Mouse (Mus musculus): ENCODE measurements around the gene Tenm3. TPM values are rescaled to one million over a fixed set of nuclear protein-coding genes. Genes with fewer than 3 reads are reported as not detected.

The Tenm3 gene
- polyA plus RNA-seq, 1 experiment from 2014 or later: 8.3 TPM

DNA sequence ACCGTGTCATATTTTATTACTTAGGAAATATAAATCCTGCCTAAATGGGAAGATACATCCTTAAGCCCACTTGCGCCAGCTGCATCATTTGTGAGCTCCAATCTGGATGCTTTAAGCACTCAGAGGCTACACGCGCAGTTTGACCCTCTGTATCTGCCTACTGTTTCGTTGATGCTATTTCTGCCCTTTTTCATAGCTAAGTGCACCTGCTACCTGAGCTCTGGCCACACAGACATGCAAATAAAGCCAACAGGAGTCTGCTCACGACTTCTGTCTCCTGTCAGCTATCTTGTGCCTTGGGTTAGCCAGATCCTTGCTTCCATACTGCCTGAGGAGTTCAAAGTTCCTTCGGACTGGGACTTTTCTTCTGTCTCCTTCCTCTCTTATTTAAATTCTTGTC lies 547.4 kb downstream of the Tenm3 start:
- 0 out of 2 replicates have a peak, but pooled peaks cover 5% of the 10 kb centered on the region for H3K36me3 ChIP-seq (ENCODE audit: control insufficient read depth, insufficient read depth, low read length)
- 90% methylated on average over 7 of the region's 7 CpGs for WGBS
- no peak overlapping the region for H3K4me2 ChIP-seq (ENCODE audit: low read length)
- no peaks in the 10 kb centered on the region for H3K27me3 ChIP-seq (ENCODE audit: control insufficient read depth, insufficient read depth, low read length)
- no peak overlapping the region for H3K4me3 ChIP-seq (ENCODE audit: control insufficient read depth in 1 of 2, insufficient read depth in 1 of 2, low read depth in 1 of 2, low read length in 2 of 2)
- no peak overlapping the region for H3K27ac ChIP-seq (replicated peaks in 1 of 2; ENCODE audit: control insufficient read depth in 1 of 2, insufficient read depth in 1 of 2, low read depth in 2 of 2, low read length in 2 of 2)
- ATAC-seq (ENCODE audit: insufficient number of reproducible peaks, insufficient read depth, low FRiP score, low read depth): no peak
- no peak overlapping the region for H3K9ac ChIP-seq (ENCODE audit: low read length)
- no peaks in the 10 kb centered on the region for H3K4me1 ChIP-seq (ENCODE audit: control insufficient read depth in 2 of 2, insufficient read depth in 2 of 2, low read length in 2 of 2)
- no peaks in the 10 kb centered on the region for H3K9me3 ChIP-seq (ENCODE audit: control insufficient read depth, low read length)

DNA sequence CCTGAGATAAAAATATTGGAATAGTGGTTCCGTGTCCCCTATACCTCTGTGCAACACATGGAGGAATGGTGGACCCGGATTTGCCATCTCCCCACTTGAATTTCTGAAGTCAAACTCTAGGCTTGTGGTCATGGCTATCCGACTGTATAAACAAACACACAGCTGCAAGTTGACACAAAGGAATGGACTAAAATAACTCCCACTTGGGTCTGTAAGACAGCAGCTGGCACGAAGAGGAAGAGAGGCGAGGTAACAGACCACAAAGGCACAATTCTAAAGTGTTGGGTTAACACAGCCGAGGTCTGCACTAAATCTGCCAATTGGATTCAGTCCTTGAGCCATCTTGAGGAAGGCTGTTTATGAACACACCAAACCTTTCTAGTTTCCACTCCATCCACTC lies 548.2 kb downstream of the Tenm3 start:
- no peak overlapping the region for H3K27ac ChIP-seq (replicated peaks in 1 of 2; ENCODE audit: control insufficient read depth in 1 of 2, insufficient read depth in 1 of 2, low read depth in 2 of 2, low read length in 2 of 2)
- H3K4me3 ChIP-seq (ENCODE audit: control insufficient read depth in 1 of 2, insufficient read depth in 1 of 2, low read depth in 1 of 2, low read length in 2 of 2): no peak overlapping the region
- no peaks in the 10 kb centered on the region for H3K9me3 ChIP-seq (ENCODE audit: control insufficient read depth, low read length)
- H3K27me3 ChIP-seq (ENCODE audit: control insufficient read depth, insufficient read depth, low read length): no peaks in the 10 kb centered on the region
- no peaks in the 10 kb centered on the region for H3K4me1 ChIP-seq (ENCODE audit: control insufficient read depth in 2 of 2, insufficient read depth in 2 of 2, low read length in 2 of 2)
- no peak overlapping the region for H3K9ac ChIP-seq (ENCODE audit: low read length)
- 73% methylated on average over 6 of the region's 6 CpGs for whole genome bisulfite sequencing
- H3K4me2 ChIP-seq (ENCODE audit: low read length): no peak overlapping the region
- H3K36me3 ChIP-seq (ENCODE audit: control insufficient read depth, insufficient read depth, low read length): 0 out of 2 replicates have a peak, but pooled peaks cover 5% of the 10 kb centered on the region
- ATAC-seq (ENCODE audit: insufficient number of reproducible peaks, insufficient read depth, low FRiP score, low read depth): no peak

DNA sequence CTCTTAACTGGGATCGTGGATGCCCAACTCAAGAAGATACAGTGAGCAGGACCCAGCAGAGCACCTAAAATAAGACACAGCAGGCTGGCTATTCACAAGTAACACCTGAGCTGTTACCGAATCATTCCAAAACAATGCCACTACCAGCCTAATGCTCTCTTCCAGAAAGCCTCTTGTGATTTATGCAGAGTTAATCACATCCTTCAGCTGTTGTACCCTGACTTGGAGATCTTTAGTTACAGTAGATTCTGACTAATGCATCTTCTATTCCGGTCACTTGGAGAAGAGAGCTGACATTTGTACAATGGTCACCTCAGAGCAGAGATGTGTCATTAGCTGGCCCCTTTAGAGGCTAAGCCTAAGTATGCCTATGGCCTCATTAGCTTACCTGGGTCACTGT lies 550.0 kb downstream of the Tenm3 start:
- H3K4me3 ChIP-seq (ENCODE audit: control insufficient read depth in 1 of 2, insufficient read depth in 1 of 2, low read depth in 1 of 2, low read length in 2 of 2): no peak overlapping the region

GRCm38 (mm10) chr8:48285432-48285831 lies 558.3 kb downstream of the Tenm3 start:
- no peak for ATAC-seq (ENCODE audit: insufficient number of reproducible peaks, insufficient read depth, low FRiP score, low read depth)
- H3K4me1 ChIP-seq (ENCODE audit: control insufficient read depth in 2 of 2, insufficient read depth in 2 of 2, low read length in 2 of 2): peaks cover 0 to 20% of the 10 kb centered on the region in 2 experiments; a peak in 3 of 4 replicates
- H3K27ac ChIP-seq (replicated peaks in 1 of 2; ENCODE audit: control insufficient read depth in 1 of 2, insufficient read depth in 1 of 2, low read depth in 2 of 2, low read length in 2 of 2): no peak overlapping the region
- no peaks in the 10 kb centered on the region for H3K36me3 ChIP-seq (ENCODE audit: control insufficient read depth, insufficient read depth, low read length)
- H3K9ac ChIP-seq (ENCODE audit: low read length): no peak overlapping the region
- WGBS: 74% methylated on average over 10 of the region's 10 CpGs
- no peak overlapping the region for H3K4me3 ChIP-seq (ENCODE audit: control insufficient read depth in 1 of 2, insufficient read depth in 1 of 2, low read depth in 1 of 2, low read length in 2 of 2)
- no peak overlapping the region for H3K4me2 ChIP-seq (ENCODE audit: low read length)
- H3K27me3 ChIP-seq (ENCODE audit: control insufficient read depth, insufficient read depth, low read length): no peaks in the 10 kb centered on the region
- H3K9me3 ChIP-seq (ENCODE audit: control insufficient read depth, low read length): no peaks in the 10 kb centered on the region

More for the DNA sequence above, 550.0 kb downstream of the Tenm3 start:
- ATAC-seq (ENCODE audit: insufficient number of reproducible peaks, insufficient read depth, low FRiP score, low read depth): no peak
- Histone ChIP-seq H3K9me3 (ENCODE audit: control insufficient read depth, low read length) (no peaks in the 10 kb centered on the region), H3K4me1 (ENCODE audit: control insufficient read depth in 2 of 2, insufficient read depth in 2 of 2, low read length in 2 of 2) (peaks cover 0 to 4% of the 10 kb centered on the region in 2 experiments; a peak in 1 of 4 replicates), H3K9ac (ENCODE audit: low read length) (no peak overlapping the region), H3K27me3 (ENCODE audit: control insufficient read depth, insufficient read depth, low read length) (no peaks in the 10 kb centered on the region), H3K4me2 (ENCODE audit: low read length) (no peak overlapping the region), H3K27ac (replicated peaks in 1 of 2; ENCODE audit: control insufficient read depth in 1 of 2, insufficient read depth in 1 of 2, low read depth in 2 of 2, low read length in 2 of 2) (no peak overlapping the region), H3K36me3 (ENCODE audit: control insufficient read depth, insufficient read depth, low read length) (no peaks in the 10 kb centered on the region)
- WGBS: 89% methylated on average over 3 of the region's 3 CpGs

DNA sequence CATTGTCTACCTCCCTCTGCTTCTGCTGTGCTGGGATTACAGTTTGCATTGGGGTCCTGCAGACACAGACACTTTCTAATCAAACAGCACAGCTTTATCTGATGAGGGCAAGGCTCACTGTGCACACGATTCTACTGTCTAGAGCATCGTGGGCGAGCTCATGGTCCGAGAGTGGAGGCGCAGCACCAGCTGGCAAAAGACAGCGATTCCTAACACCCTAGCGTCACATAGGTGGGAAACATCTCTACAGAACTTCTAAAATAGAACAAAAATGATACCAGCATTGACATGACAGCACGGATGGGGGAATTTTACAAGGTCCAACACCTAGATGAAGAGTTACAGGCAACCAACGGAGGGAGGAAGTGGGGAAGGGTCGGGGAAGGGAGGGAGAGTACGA lies 561.9 kb downstream of the Tenm3 start:
- no peak overlapping the region for H3K4me3 ChIP-seq (ENCODE audit: control insufficient read depth in 1 of 2, insufficient read depth in 1 of 2, low read depth in 1 of 2, low read length in 2 of 2)
- peaks cover 0 to 8% of the 10 kb centered on the region in 2 experiments; a peak in 1 of 4 replicates for H3K4me1 ChIP-seq (ENCODE audit: control insufficient read depth in 2 of 2, insufficient read depth in 2 of 2, low read length in 2 of 2)
- 0 out of 2 replicates have a peak, but pooled peaks cover 3% of the 10 kb centered on the region for H3K36me3 ChIP-seq (ENCODE audit: control insufficient read depth, insufficient read depth, low read length)
- H3K9ac ChIP-seq (ENCODE audit: low read length): no peak overlapping the region
- ATAC-seq (ENCODE audit: insufficient number of reproducible peaks, insufficient read depth, low FRiP score, low read depth): no peak
- WGBS: 82% methylated on average over 11 of the region's 11 CpGs
- no peaks in the 10 kb centered on the region for H3K9me3 ChIP-seq (ENCODE audit: control insufficient read depth, low read length)
- H3K27me3 ChIP-seq (ENCODE audit: control insufficient read depth, insufficient read depth, low read length): no peaks in the 10 kb centered on the region
- H3K27ac ChIP-seq (replicated peaks in 1 of 2; ENCODE audit: control insufficient read depth in 1 of 2, insufficient read depth in 1 of 2, low read depth in 2 of 2, low read length in 2 of 2): no peak overlapping the region
- H3K4me2 ChIP-seq (ENCODE audit: low read length): no peak overlapping the region

DNA sequence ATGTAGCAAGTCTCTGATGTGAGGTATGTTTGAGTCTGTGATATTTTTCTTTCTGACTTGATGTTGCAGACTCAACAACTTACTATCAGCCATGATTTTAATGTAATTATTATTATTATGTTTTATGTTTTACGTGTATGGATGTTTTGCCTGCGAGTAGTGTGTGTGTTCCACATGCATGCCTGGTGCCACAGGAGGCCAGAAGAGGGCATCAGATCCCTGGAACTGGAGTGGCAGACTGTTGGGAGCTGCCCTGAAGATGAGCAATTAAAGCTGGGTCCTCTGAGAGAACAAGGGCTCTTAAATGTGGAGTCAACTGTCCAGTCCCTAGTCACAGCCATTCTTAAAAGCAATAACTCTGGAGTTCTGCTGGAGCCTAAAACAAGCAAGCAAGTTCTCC lies 564.4 kb downstream of the Tenm3 start:
- Histone ChIP-seq H3K9me3 (ENCODE audit: control insufficient read depth, low read length) (peaks cover 7% of the 10 kb centered on the region), H3K27ac (replicated peaks in 1 of 2; ENCODE audit: control insufficient read depth in 1 of 2, insufficient read depth in 1 of 2, low read depth in 2 of 2, low read length in 2 of 2) (no peak overlapping the region), H3K4me2 (ENCODE audit: low read length) (no peak overlapping the region), H3K4me1 (ENCODE audit: control insufficient read depth in 2 of 2, insufficient read depth in 2 of 2, low read length in 2 of 2) (0 out of 4 replicates have a peak, but pooled peaks cover 0 to 2% of the 10 kb centered on the region in 2 experiments), H3K9ac (ENCODE audit: low read length) (no peak overlapping the region), H3K36me3 (ENCODE audit: control insufficient read depth, insufficient read depth, low read length) (peaks cover 11% of the 10 kb centered on the region), H3K4me3 (ENCODE audit: control insufficient read depth in 1 of 2, insufficient read depth in 1 of 2, low read depth in 1 of 2, low read length in 2 of 2) (no peak overlapping the region), H3K27me3 (ENCODE audit: control insufficient read depth, insufficient read depth, low read length) (no peaks in the 10 kb centered on the region)
- WGBS: 94% methylated on average over 2 of the region's 2 CpGs
- ATAC-seq (ENCODE audit: insufficient number of reproducible peaks, insufficient read depth, low FRiP score, low read depth): no peak

DNA sequence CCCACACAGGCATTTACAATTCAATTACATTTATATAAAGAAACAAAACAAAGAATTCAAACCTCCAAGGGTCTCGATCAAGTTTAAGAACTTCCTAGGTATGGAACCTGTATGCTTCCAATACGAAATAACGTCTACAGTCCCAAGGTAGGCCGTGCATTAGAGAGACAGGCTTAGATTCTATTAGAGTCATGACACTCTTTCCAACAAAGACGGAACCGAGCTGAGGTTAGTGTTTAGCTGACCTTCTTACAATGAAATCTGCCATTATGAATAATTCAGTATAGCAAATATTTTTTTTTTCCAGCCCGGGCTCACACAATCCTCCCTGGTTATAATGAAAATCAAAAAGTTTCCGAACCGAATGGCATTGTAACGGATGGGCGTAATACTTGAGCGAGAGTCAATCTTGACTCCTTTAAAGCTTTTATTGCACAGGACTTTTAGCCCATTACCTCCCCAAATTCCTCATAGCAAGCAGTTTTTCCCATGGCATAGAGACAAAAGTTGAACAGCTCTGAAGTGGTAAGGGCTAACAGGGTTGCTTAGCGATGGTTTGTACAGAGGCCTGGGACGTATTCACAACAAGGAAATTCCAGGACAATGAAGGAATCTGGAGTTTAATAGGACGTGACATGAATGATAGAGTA lies 565.6 kb downstream of the Tenm3 start:
- H3K4me1 ChIP-seq (ENCODE audit: control insufficient read depth in 2 of 2, insufficient read depth in 2 of 2, low read length in 2 of 2): no peaks in the 10 kb centered on the region
- ATAC-seq (ENCODE audit: insufficient number of reproducible peaks, insufficient read depth, low FRiP score, low read depth): no peak
- H3K27ac ChIP-seq (replicated peaks in 1 of 2; ENCODE audit: control insufficient read depth in 1 of 2, insufficient read depth in 1 of 2, low read depth in 2 of 2, low read length in 2 of 2): no peak overlapping the region
- H3K4me3 ChIP-seq (ENCODE audit: control insufficient read depth in 1 of 2, insufficient read depth in 1 of 2, low read depth in 1 of 2, low read length in 2 of 2): no peak overlapping the region
- no peak overlapping the region for H3K9ac ChIP-seq (ENCODE audit: low read length)
- H3K9me3 ChIP-seq (ENCODE audit: control insufficient read depth, low read length): peaks cover 7% of the 10 kb centered on the region
- 91% methylated on average over 15 of the region's 15 CpGs for WGBS
- no peaks in the 10 kb centered on the region for H3K27me3 ChIP-seq (ENCODE audit: control insufficient read depth, insufficient read depth, low read length)
- H3K4me2 ChIP-seq (ENCODE audit: low read length): no peak overlapping the region
- peaks cover 11% of the 10 kb centered on the region for H3K36me3 ChIP-seq (ENCODE audit: control insufficient read depth, insufficient read depth, low read length)

GRCm38 (mm10) chr8:48275066-48275465 lies 568.7 kb downstream of the Tenm3 start:
- 93% methylated on average over 11 of the region's 11 CpGs for WGBS
- Histone ChIP-seq H3K4me2 (ENCODE audit: low read length) (no peak overlapping the region), H3K27me3 (ENCODE audit: control insufficient read depth, insufficient read depth, low read length) (no peaks in the 10 kb centered on the region), H3K4me3 (ENCODE audit: control insufficient read depth in 1 of 2, insufficient read depth in 1 of 2, low read depth in 1 of 2, low read length in 2 of 2) (no peak overlapping the region), H3K36me3 (ENCODE audit: control insufficient read depth, insufficient read depth, low read length) (peaks cover 11% of the 10 kb centered on the region), H3K27ac (replicated peaks in 1 of 2; ENCODE audit: control insufficient read depth in 1 of 2, insufficient read depth in 1 of 2, low read depth in 2 of 2, low read length in 2 of 2) (no peak overlapping the region), H3K9me3 (ENCODE audit: control insufficient read depth, low read length) (peaks cover 7% of the 10 kb centered on the region), H3K4me1 (ENCODE audit: control insufficient read depth in 2 of 2, insufficient read depth in 2 of 2, low read length in 2 of 2) (no peaks in the 10 kb centered on the region), H3K9ac (ENCODE audit: low read length) (no peak overlapping the region)
- ATAC-seq (ENCODE audit: insufficient number of reproducible peaks, insufficient read depth, low FRiP score, low read depth): no peak

All from heart, embryonic 14.5 days (tissue).